Mouse (Mus musculus): ENCODE results near the gene Chd1. TPM values are rescaled to one million over a fixed set of nuclear protein-coding genes. Genes with fewer than 3 reads are reported as not detected.
A peak's percentile ranks its signal among the peaks of the same experiment; 100 is the strongest.
"Not testable (repeated sequence)": the region's sequence is repeated elsewhere in the genome, so short reads cannot be mapped to it uniquely, and the experiment has no call there.

Gene Chd1
- polyA plus RNA-seq, 1 experiment from 2014 or later, result 24.4 TPM

- Histone ChIP-seq H3K9me3 (ENCODE audit: control insufficient read depth, low read length) (no peaks in the 10 kb centered on the region), H3K4me2 (no peak overlapping the region), H3K4me3 (ENCODE audit: low read depth, low read length) (no peak overlapping the region), H3K9ac (ENCODE audit: low read depth, low read length) (no peak overlapping the region), H3K36me3 (ENCODE audit: control insufficient read depth, insufficient read depth, low read length) (peaks cover 11% of the 10 kb centered on the region), H3K27me3 (replicated peaks; ENCODE audit: control insufficient read depth, insufficient read depth, low read length) (no peaks in the 10 kb centered on the region), H3K27ac (ENCODE audit: low read depth, low read length) (no peak overlapping the region), H3K4me1 (replicated peaks; ENCODE audit: control insufficient read depth, insufficient read depth, low read length) (peaks cover 8% of the 10 kb centered on the region; the same call in 1 of the 2 replicates)
- ATAC-seq (replicated peaks; ENCODE audit: low FRiP score) (peak; percentile 61), DNase-seq (ENCODE audit: low spot score) (no peak)
- WGBS, result 52% methylated on average over 3 of the region's 3 CpGs
These were observed 16.1 kb downstream of the Chd1 start for GRCm38 (mm10) chr17:15720841-15721240.

DNA sequence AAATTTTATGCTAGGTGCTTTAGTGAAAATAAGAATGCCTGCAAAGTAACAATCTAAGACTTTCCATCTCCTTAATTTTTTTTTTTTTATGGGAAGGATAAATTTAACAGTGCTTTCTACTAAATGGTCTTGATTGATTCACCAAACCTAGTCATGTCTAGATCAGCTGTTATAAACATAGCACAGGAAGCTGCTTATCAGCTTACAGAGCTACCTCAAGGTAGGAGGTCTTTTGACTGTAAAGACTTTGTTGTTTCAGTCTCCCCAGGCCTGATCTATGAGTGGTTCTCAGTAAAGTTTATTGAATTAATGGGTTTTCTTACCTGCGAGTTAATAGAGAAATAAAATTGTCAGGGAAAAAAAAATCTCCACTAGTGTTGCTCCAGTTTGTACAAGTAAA lies 18.5 kb downstream of the Chd1 start:
- 94% methylated on average over 1 of the region's 1 CpGs for WGBS
- H3K9me3 ChIP-seq (ENCODE audit: control insufficient read depth, low read length), result no peaks in the 10 kb centered on the region
- H3K27me3 ChIP-seq (replicated peaks; ENCODE audit: control insufficient read depth, insufficient read depth, low read length), result no peaks in the 10 kb centered on the region
- no peak overlapping the region for H3K9ac ChIP-seq (ENCODE audit: low read depth, low read length)
- peaks cover 23% of the 10 kb centered on the region for H3K36me3 ChIP-seq (ENCODE audit: control insufficient read depth, insufficient read depth, low read length)
- DNase-seq (ENCODE audit: low spot score) (no peak), ATAC-seq (replicated peaks; ENCODE audit: low FRiP score) (no peak)
- H3K4me2 ChIP-seq, result no peak overlapping the region
- H3K27ac ChIP-seq (ENCODE audit: low read depth, low read length), result no peak overlapping the region
- H3K4me3 ChIP-seq (ENCODE audit: low read depth, low read length), result no peak overlapping the region
- peaks cover 8% of the 10 kb centered on the region; the same call in 1 of the 2 replicates for H3K4me1 ChIP-seq (replicated peaks; ENCODE audit: control insufficient read depth, insufficient read depth, low read length)

DNA sequence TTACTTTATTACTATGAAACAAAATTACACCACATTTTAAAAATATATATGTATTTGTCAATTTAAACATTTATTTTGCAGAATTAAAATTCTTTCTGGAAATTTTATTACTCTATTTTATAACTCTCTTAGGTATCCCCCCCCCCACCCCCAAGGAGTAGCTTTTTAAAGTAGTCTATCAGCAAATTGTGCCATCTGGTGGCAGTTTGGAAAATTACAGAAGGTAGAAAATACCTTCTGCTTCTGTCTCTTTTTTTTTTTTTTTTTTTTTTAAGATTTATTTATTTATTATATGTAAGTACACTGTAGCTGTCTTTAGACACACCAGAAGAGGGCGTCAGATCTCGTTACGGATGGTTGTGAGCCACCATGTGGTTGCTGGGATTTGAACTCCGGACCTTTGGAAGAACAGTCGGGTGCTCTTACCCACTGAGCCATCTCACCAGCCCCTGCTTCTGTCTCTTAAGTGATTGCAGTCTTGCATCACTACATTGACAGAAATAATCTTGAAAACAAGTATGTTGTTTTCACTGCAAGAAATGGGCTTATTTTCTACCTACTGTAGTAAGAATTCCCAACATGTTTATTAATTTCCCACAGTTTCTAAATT lies 19.2 kb downstream of the Chd1 start:
- DNase-seq (ENCODE audit: low spot score); H3K9ac ChIP-seq (ENCODE audit: low read depth, low read length); H3K4me2 ChIP-seq; H3K27ac ChIP-seq (ENCODE audit: low read depth, low read length); H3K27me3 ChIP-seq (replicated peaks; ENCODE audit: control insufficient read depth, insufficient read depth, low read length); H3K9me3 ChIP-seq (ENCODE audit: control insufficient read depth, low read length); ATAC-seq (replicated peaks; ENCODE audit: low FRiP score); H3K4me3 ChIP-seq (ENCODE audit: low read depth, low read length); H3K4me1 ChIP-seq (replicated peaks; ENCODE audit: control insufficient read depth, insufficient read depth, low read length): not testable (repeated sequence)
- 100% methylated on average over 2 of the region's 5 CpGs for WGBS
- peaks cover 23% of the 10 kb centered on the region for H3K36me3 ChIP-seq (ENCODE audit: control insufficient read depth, insufficient read depth, low read length)

- no peak overlapping the region for H3K4me2 ChIP-seq
- H3K4me3 ChIP-seq (ENCODE audit: low read depth, low read length), result no peak overlapping the region
- H3K36me3 ChIP-seq (ENCODE audit: control insufficient read depth, insufficient read depth, low read length), result peaks cover 25% of the 10 kb centered on the region
- H3K9ac ChIP-seq (ENCODE audit: low read depth, low read length), result no peak overlapping the region
- DNase-seq (ENCODE audit: low spot score) (no peak), ATAC-seq (replicated peaks; ENCODE audit: low FRiP score) (no peak)
- 94% methylated on average over 5 of the region's 5 CpGs for WGBS
- no peaks in the 10 kb centered on the region for H3K4me1 ChIP-seq (replicated peaks; ENCODE audit: control insufficient read depth, insufficient read depth, low read length)
- H3K9me3 ChIP-seq (ENCODE audit: control insufficient read depth, low read length), result no peaks in the 10 kb centered on the region
- H3K27ac ChIP-seq (ENCODE audit: low read depth, low read length), result no peak overlapping the region
- H3K27me3 ChIP-seq (replicated peaks; ENCODE audit: control insufficient read depth, insufficient read depth, low read length), result no peaks in the 10 kb centered on the region
These were observed 26.9 kb downstream of the Chd1 start for GRCm38 (mm10) chr17:15731706-15732105.

DNA sequence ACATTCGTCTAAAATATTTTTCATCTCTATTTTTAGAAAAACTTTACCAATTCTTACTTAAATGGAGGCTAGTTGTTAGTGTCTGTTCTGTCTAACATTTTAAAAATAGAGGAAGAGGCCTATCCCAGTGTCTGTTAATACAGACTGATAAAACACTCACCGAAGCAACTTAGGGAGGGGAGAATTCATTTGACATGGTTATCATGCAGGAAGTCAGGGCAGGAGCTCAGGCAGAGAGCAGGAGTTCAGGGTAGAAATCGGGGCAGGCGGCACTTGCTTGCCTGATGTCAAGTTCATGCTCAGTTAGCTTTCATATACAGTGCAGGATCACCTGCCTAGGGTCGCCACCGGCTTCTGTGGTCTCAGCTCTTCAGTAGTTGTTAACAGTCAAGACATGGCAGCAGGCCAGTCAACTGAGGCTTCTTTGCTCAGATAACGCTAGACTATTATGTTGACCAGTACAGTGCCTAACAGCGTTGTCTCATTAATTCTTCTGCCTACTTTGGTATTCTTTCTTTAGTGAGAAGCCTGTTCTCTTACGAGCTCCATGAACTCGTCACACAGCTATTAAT lies 32.7 kb downstream of the Chd1 start:
- 79% methylated on average over 10 of the region's 10 CpGs for WGBS
- DNase-seq (ENCODE audit: low spot score) (no peak), ATAC-seq (replicated peaks; ENCODE audit: low FRiP score) (no peak)

DNA sequence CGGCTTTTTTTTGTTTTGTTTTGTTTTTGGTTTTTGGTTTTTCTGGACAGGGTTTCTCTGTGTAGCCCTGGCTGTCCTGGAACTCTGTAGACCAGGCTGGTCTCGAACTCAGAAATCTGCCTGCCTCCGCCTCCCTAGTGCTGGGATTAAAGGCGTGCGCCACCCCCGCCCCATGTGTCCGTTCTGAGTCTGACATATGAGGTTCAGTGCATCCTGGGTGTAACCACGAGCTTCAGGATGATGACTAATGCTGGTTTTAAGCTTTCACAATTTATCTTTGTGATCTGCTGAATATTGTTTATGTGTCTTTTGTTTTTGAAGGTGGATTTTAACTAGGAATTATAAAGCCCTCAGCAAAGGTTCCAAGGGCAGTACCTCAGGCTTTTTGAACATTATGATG lies 37.1 kb downstream of the Chd1 start:
- no peak overlapping the region for H3K27ac ChIP-seq (ENCODE audit: low read depth, low read length)
- WGBS, result 77% methylated on average over 8 of the region's 8 CpGs
- no peak overlapping the region for H3K4me3 ChIP-seq (ENCODE audit: low read depth, low read length)
- H3K4me1 ChIP-seq (replicated peaks; ENCODE audit: control insufficient read depth, insufficient read depth, low read length), result no peaks in the 10 kb centered on the region
- H3K36me3 ChIP-seq (ENCODE audit: control insufficient read depth, insufficient read depth, low read length), result peaks cover 23% of the 10 kb centered on the region
- ATAC-seq (replicated peaks; ENCODE audit: low FRiP score) (no peak), DNase-seq (ENCODE audit: low spot score) (no peak)
- H3K9ac ChIP-seq (ENCODE audit: low read depth, low read length), result no peak overlapping the region
- H3K27me3 ChIP-seq (replicated peaks; ENCODE audit: control insufficient read depth, insufficient read depth, low read length), result no peaks in the 10 kb centered on the region
- H3K9me3 ChIP-seq (ENCODE audit: control insufficient read depth, low read length), result no peaks in the 10 kb centered on the region
- H3K4me2 ChIP-seq, result no peak overlapping the region

More for the DNA sequence above, 32.7 kb downstream of the Chd1 start:
- no peak overlapping the region for H3K9ac ChIP-seq (ENCODE audit: low read depth, low read length)
- no peak overlapping the region for H3K27ac ChIP-seq (ENCODE audit: low read depth, low read length)
- H3K4me1 ChIP-seq (replicated peaks; ENCODE audit: control insufficient read depth, insufficient read depth, low read length), result no peaks in the 10 kb centered on the region
- no peaks in the 10 kb centered on the region for H3K9me3 ChIP-seq (ENCODE audit: control insufficient read depth, low read length)
- peaks cover 15% of the 10 kb centered on the region for H3K36me3 ChIP-seq (ENCODE audit: control insufficient read depth, insufficient read depth, low read length)
- no peak overlapping the region for H3K4me2 ChIP-seq
- H3K4me3 ChIP-seq (ENCODE audit: low read depth, low read length), result no peak overlapping the region
- H3K27me3 ChIP-seq (replicated peaks; ENCODE audit: control insufficient read depth, insufficient read depth, low read length), result no peaks in the 10 kb centered on the region

GRCm38 (mm10) chr17:15742953-15743352 lies 38.2 kb downstream of the Chd1 start:
- DNase-seq (ENCODE audit: low spot score) (no peak), ATAC-seq (replicated peaks; ENCODE audit: low FRiP score) (no peak)
- Histone ChIP-seq H3K9ac (ENCODE audit: low read depth, low read length) (no peak overlapping the region), H3K9me3 (ENCODE audit: control insufficient read depth, low read length) (no peaks in the 10 kb centered on the region), H3K4me3 (ENCODE audit: low read depth, low read length) (no peak overlapping the region), H3K27ac (ENCODE audit: low read depth, low read length) (no peak overlapping the region), H3K4me1 (replicated peaks; ENCODE audit: control insufficient read depth, insufficient read depth, low read length) (no peaks in the 10 kb centered on the region), H3K36me3 (ENCODE audit: control insufficient read depth, insufficient read depth, low read length) (peaks cover 28% of the 10 kb centered on the region), H3K4me2 (no peak overlapping the region), H3K27me3 (replicated peaks; ENCODE audit: control insufficient read depth, insufficient read depth, low read length) (no peaks in the 10 kb centered on the region)
- WGBS, result 89% methylated on average over 10 of the region's 10 CpGs

DNA sequence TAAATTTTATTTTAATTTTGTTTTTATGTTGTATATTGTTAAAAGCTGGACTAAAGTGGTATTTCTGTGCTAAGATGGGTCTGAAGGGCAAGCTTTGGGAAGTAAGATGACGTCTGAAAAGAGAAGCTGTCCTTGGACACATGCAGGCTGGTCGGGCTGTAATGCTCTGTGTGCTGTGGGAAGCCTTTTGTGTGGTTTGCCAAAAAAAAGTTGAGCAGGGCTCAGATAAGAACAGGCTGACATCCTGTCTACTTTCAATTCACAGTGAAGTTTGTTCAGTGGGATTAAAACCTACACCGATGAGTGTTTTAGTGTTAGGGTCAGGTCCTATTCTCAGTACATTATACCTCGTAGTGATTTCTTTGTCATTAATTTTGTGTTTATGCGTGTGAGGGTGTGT lies 38.6 kb downstream of the Chd1 start:
- Histone ChIP-seq H3K4me1 (replicated peaks; ENCODE audit: control insufficient read depth, insufficient read depth, low read length) (no peaks in the 10 kb centered on the region), H3K27ac (ENCODE audit: low read depth, low read length) (no peak overlapping the region), H3K4me2 (no peak overlapping the region), H3K4me3 (ENCODE audit: low read depth, low read length) (no peak overlapping the region), H3K27me3 (replicated peaks; ENCODE audit: control insufficient read depth, insufficient read depth, low read length) (no peaks in the 10 kb centered on the region), H3K9me3 (ENCODE audit: control insufficient read depth, low read length) (no peaks in the 10 kb centered on the region), H3K9ac (ENCODE audit: low read depth, low read length) (no peak overlapping the region), H3K36me3 (ENCODE audit: control insufficient read depth, insufficient read depth, low read length) (peaks cover 31% of the 10 kb centered on the region)
- DNase-seq (ENCODE audit: low spot score), result no peak
- WGBS, result 70% methylated on average over 5 of the region's 5 CpGs
- peak; percentile 37; the same call in 1 of the 2 replicates for ATAC-seq (replicated peaks; ENCODE audit: low FRiP score)

DNA sequence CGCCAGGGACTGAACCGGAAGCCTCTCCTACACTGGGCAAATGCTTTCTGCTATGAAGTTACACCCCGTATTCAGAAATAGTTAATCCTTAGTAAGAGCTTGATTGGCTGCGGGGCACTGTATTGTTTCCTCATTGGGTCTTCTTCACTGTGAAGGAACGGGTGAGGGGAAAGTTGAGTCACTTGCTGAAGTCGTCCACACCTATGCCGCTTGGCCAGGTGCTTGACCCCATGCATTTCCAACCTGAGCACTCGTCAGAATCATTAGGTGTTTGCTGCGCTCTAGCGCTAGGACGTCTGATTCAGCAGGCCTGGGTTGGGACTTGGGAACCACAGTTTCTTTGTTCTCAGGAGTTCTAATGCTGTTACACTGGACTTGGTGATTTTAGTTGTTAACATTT lies 41.9 kb downstream of the Chd1 start:
- Histone ChIP-seq H3K4me2 (no peak overlapping the region), H3K27me3 (replicated peaks; ENCODE audit: control insufficient read depth, insufficient read depth, low read length) (no peaks in the 10 kb centered on the region), H3K9me3 (ENCODE audit: control insufficient read depth, low read length) (no peaks in the 10 kb centered on the region), H3K36me3 (ENCODE audit: control insufficient read depth, insufficient read depth, low read length) (peaks cover 40% of the 10 kb centered on the region), H3K27ac (ENCODE audit: low read depth, low read length) (no peak overlapping the region), H3K4me1 (replicated peaks; ENCODE audit: control insufficient read depth, insufficient read depth, low read length) (no peaks in the 10 kb centered on the region), H3K4me3 (ENCODE audit: low read depth, low read length) (no peak overlapping the region), H3K9ac (ENCODE audit: low read depth, low read length) (no peak overlapping the region)
- WGBS, result 87% methylated on average over 11 of the region's 11 CpGs
- DNase-seq (ENCODE audit: low spot score), result no peak
- no peak for ATAC-seq (replicated peaks; ENCODE audit: low FRiP score)
